Mouse (Mus musculus) spleen, postnatal 10 days (tissue): ENCODE data around the gene Lrguk.

Experiments
- DNase-seq, 2 experiments: peaks; one replicate each; pipeline ENCODE4 v3.0.0; 2021 to 2022; ENCODE audit warnings: low spot score in 2 of 2

Lrguk gene

GRCm38 (mm10) chr6:34028933-34029745 lies at the start of gene Lrguk:
Gene Lrguk, plus strand, starts transcription at chr6:34029448.
- DNase-seq, result peak; percentile 40 to 84

GRCm38 (mm10) chr6:33982709-33983108 lies 46.5 kb upstream of the Lrguk start:
- DNase-seq, result no peak

GRCm38 (mm10) chr6:33987132-33987531 lies 42.1 kb upstream of the Lrguk start:
- DNase-seq, result no peak

GRCm38 (mm10) chr6:33992213-33993034 lies 36.8 kb upstream of the Lrguk start:
- DNase-seq, result no peak

GRCm38 (mm10) chr6:33993842-33994241 lies 35.4 kb upstream of the Lrguk start:
- no peak for DNase-seq

- DNase-seq, result no peak
Observed at GRCm38 (mm10) chr6:33998590-33998989, 30.7 kb upstream of the Lrguk start.

- no peak for DNase-seq
Observed at GRCm38 (mm10) chr6:33999530-33999929, 29.7 kb upstream of the Lrguk start.

GRCm38 (mm10) chr6:34000644-34001043 lies 28.6 kb upstream of the Lrguk start:
- no peak for DNase-seq

- DNase-seq, result no peak
Observed at GRCm38 (mm10) chr6:34003033-34003432, 26.2 kb upstream of the Lrguk start.

- no peak for DNase-seq
Observed at GRCm38 (mm10) chr6:34013469-34013868, 15.8 kb upstream of the Lrguk start.

- no peak for DNase-seq
Observed at GRCm38 (mm10) chr6:34029746-34030027, 439 bp downstream of the Lrguk start.

- no peak for DNase-seq
Observed at GRCm38 (mm10) chr6:34034096-34034495, 4.8 kb downstream of the Lrguk start.

GRCm38 (mm10) chr6:34034577-34035461 lies 5.6 kb downstream of the Lrguk start:
- no peak for DNase-seq

- peak; percentile 67 to 83 for DNase-seq
Observed at GRCm38 (mm10) chr6:34040624-34041235, 11.5 kb downstream of the Lrguk start.

- no peak for DNase-seq
Observed at GRCm38 (mm10) chr6:34041589-34042280, 12.5 kb downstream of the Lrguk start.

- DNase-seq, result no peak
Observed at GRCm38 (mm10) chr6:34044228-34044811, 15.1 kb downstream of the Lrguk start.

GRCm38 (mm10) chr6:34044846-34045540 lies 15.7 kb downstream of the Lrguk start:
- no peak for DNase-seq

GRCm38 (mm10) chr6:34046551-34047186 lies 17.4 kb downstream of the Lrguk start:
- no peak for DNase-seq

- DNase-seq, result no peak
Observed at GRCm38 (mm10) chr6:34049433-34049832, 20.2 kb downstream of the Lrguk start.
